In the genomic region with DNA sequence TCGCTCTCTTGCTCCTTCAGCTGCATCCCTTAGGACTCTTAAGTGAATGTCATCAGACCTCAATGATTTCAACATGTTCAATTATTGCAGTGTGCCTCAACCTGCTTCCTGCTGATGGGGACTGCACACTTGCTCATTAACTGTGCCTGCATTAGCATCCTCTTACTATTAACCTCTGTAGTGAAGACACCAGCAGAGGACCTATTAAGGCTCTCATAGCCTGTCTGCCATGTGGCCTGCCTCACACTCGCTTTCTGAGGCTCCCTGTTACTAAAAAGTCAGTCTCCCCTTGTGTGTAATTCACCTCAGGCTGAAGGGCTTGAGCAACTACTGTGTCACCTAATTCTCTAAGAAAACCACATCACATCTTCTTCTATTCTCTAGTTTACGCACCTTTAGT, we compare ENCODE assay signal across 29 mouse cellular contexts.
DNase-seq lines count a peak whose midpoint lies in the region; ATAC-seq and TF ChIP-seq lines count a peak whose summit lies in the region.
"Had no signal": no experiment of that assay in that cellular context is flagged by ENCODE, and none has a peak within 500 bp of the region (broad histone marks: within the 10 kb centered on the region; RNA-seq: fewer than 3 reads in every experiment).

No protein-coding gene starts in this region.

- H3K27me3 ChIP-seq in hindbrain, postnatal 0 days (ENCODE audit: insufficient read depth, low read length) = no peaks in the 10 kb centered on the region
- no peaks in the 10 kb centered on the region for H3K27me3 ChIP-seq in hindbrain, embryonic 11.5 days (ENCODE audit: control insufficient read depth, insufficient read depth, low read length)
- no peaks in the 10 kb centered on the region for H3K27me3 ChIP-seq in midbrain, embryonic 13.5 days
- H3K27me3 ChIP-seq in midbrain, embryonic 15.5 days (replicated peaks) = no peaks in the 10 kb centered on the region
- H3K27me3 ChIP-seq: embryonic facial prominence, embryonic 13.5 days; heart, embryonic 13.5 days; hindbrain, embryonic 15.5 days had no signal

- TF ChIP-seq POLR2A in brain, embryonic 14.5 days (IDR thresholded peaks at IDR 0.05; ENCODE audit: borderline replicate concordance, extremely low read depth, insufficient read depth, insufficient read length, poor library complexity, severe bottlenecking) = no peak

- H3K4me3 ChIP-seq in hindbrain, postnatal 0 days (ENCODE audit: low read length) = no peak overlapping the region
- H3K4me3 ChIP-seq in hindbrain, embryonic 11.5 days (ENCODE audit: low read depth, low read length) = no peak overlapping the region
- no peak overlapping the region for H3K4me3 ChIP-seq in midbrain, embryonic 13.5 days (replicated peaks)
- no peak overlapping the region for H3K4me3 ChIP-seq in midbrain, embryonic 15.5 days
- H3K4me3 ChIP-seq: embryonic facial prominence, embryonic 10.5 days; embryonic facial prominence, embryonic 13.5 days; erythroblast, embryonic 14.5 days; gastrocnemius, adult 2 months; heart, adult 2 months; heart, embryonic 10.5 days; heart, embryonic 13.5 days; hindbrain, embryonic 15.5 days had no signal

- H3K4me1 ChIP-seq in hindbrain, postnatal 0 days (ENCODE audit: insufficient read depth, low read length) = peaks cover 3% of the 10 kb centered on the region; the same call in 1 of the 2 replicates
- no peaks in the 10 kb centered on the region for H3K4me1 ChIP-seq in hindbrain, embryonic 11.5 days (replicated peaks; ENCODE audit: control insufficient read depth, insufficient read depth, low read length)
- H3K4me1 ChIP-seq in midbrain, embryonic 13.5 days (replicated peaks) = 0 out of 2 replicates have a peak, but pooled peaks cover 3% of the 10 kb centered on the region
- H3K4me1 ChIP-seq in midbrain, embryonic 15.5 days = 0 out of 2 replicates have a peak, but pooled peaks cover 4% of the 10 kb centered on the region
- H3K4me1 ChIP-seq: embryonic facial prominence, embryonic 10.5 days; embryonic facial prominence, embryonic 13.5 days; heart, embryonic 10.5 days; heart, embryonic 13.5 days; hindbrain, embryonic 15.5 days had no signal

- H3K27ac ChIP-seq in hindbrain, postnatal 0 days = no peak overlapping the region
- H3K27ac ChIP-seq in hindbrain, embryonic 11.5 days (ENCODE audit: low read depth, low read length) = no peak overlapping the region
- 0 out of 2 replicates have a peak overlapping the region, but pooled peaks have one; percentile 17 for H3K27ac ChIP-seq in midbrain, embryonic 13.5 days
- no peak overlapping the region for H3K27ac ChIP-seq in midbrain, embryonic 15.5 days
- H3K27ac ChIP-seq: embryonic facial prominence, embryonic 10.5 days; embryonic facial prominence, embryonic 13.5 days; gastrocnemius, adult 2 months; heart, adult 2 months; heart, embryonic 10.5 days; heart, embryonic 13.5 days; hindbrain, embryonic 15.5 days had no signal

- DNase-seq in heart, adult 11 months = peak; percentile 44
- DNase-seq in heart, adult 18-20 months = no peak
- DNase-seq in hindbrain, postnatal 0 days (ENCODE audit: low spot score) = no peak
- no peak for DNase-seq in hindbrain, embryonic 11.5 days (ENCODE audit: low spot score)
- peak; percentile 51 for DNase-seq in brain, embryonic 14.5 days (ENCODE audit: low read depth)
- DNase-seq in frontal cortex, postnatal 36 days (ENCODE audit: low spot score in 2 of 2) = no peak
- DNase-seq: adrenal gland, adult 2 months; adrenal gland, postnatal 14 days; cerebellum, adult 11-12 months; cerebellum, adult 8-10 months; cerebellum, postnatal 36 days; embryo, embryonic 11 days; gastrocnemius, adult 2 months; gastrocnemius, postnatal 14 days; heart, adult 2 months; heart, postnatal 14 days; heart, postnatal 4 days had no signal

- no peaks in the 10 kb centered on the region for H3K36me3 ChIP-seq in hindbrain, postnatal 0 days (ENCODE audit: insufficient read depth, low read length)
- no peaks in the 10 kb centered on the region for H3K36me3 ChIP-seq in hindbrain, embryonic 11.5 days (ENCODE audit: control insufficient read depth, insufficient read depth, low read length)
- H3K36me3 ChIP-seq in midbrain, embryonic 13.5 days = no peaks in the 10 kb centered on the region
- no peaks in the 10 kb centered on the region for H3K36me3 ChIP-seq in midbrain, embryonic 15.5 days (replicated peaks)
- H3K36me3 ChIP-seq: embryonic facial prominence, embryonic 10.5 days; embryonic facial prominence, embryonic 13.5 days; heart, embryonic 10.5 days; heart, embryonic 13.5 days; hindbrain, embryonic 15.5 days had no signal

- no peak for ATAC-seq in hindbrain, postnatal 0 days
- ATAC-seq in hindbrain, embryonic 11.5 days (ENCODE audit: low FRiP score) = no peak
- ATAC-seq in midbrain, embryonic 13.5 days = no peak
- ATAC-seq in midbrain, embryonic 15.5 days (replicated peaks) = no peak
- ATAC-seq: CD4-positive, CD25-positive, alpha-beta regulatory T cell, adult 4 months; forebrain, embryonic 14.5 days; inflammation-experienced regulatory T-cells, adult 6 months; intestine, embryonic 16.5 days had no signal

- 73% methylated on average over 3 of the region's 3 CpGs for WGBS in hindbrain, postnatal 0 days
- WGBS in hindbrain, embryonic 11.5 days = 85% methylated on average over 3 of the region's 3 CpGs
- WGBS in midbrain, embryonic 13.5 days = 76% methylated on average over 3 of the region's 3 CpGs
- 75% methylated on average over 3 of the region's 3 CpGs for WGBS in midbrain, embryonic 15.5 days

- 0 out of 2 replicates have a peak overlapping the region, but pooled peaks have one; percentile 5 for H3K9ac ChIP-seq in hindbrain, postnatal 0 days (replicated peaks; ENCODE audit: low read length)
- H3K9ac ChIP-seq in hindbrain, embryonic 11.5 days (ENCODE audit: low read depth, low read length) = no peak overlapping the region
- no peak overlapping the region for H3K9ac ChIP-seq in midbrain, embryonic 13.5 days (replicated peaks)
- H3K9ac ChIP-seq in midbrain, embryonic 15.5 days = no peak overlapping the region
- H3K9ac ChIP-seq: embryonic facial prominence, embryonic 13.5 days; heart, embryonic 13.5 days; hindbrain, embryonic 15.5 days had no signal

- H3K9me3 ChIP-seq in hindbrain, postnatal 0 days (ENCODE audit: low read length) = no peaks in the 10 kb centered on the region
- H3K9me3 ChIP-seq in hindbrain, embryonic 11.5 days (ENCODE audit: control insufficient read depth, low read length) = no peaks in the 10 kb centered on the region
- H3K9me3 ChIP-seq in midbrain, embryonic 13.5 days = no peaks in the 10 kb centered on the region
- H3K9me3 ChIP-seq in midbrain, embryonic 15.5 days = no peaks in the 10 kb centered on the region
- H3K9me3 ChIP-seq: embryonic facial prominence, embryonic 10.5 days; embryonic facial prominence, embryonic 13.5 days; heart, embryonic 10.5 days; heart, embryonic 13.5 days; hindbrain, embryonic 15.5 days had no signal

- no peak overlapping the region for H3K4me2 ChIP-seq in hindbrain, postnatal 0 days (ENCODE audit: low read depth, low read length)
- no peak overlapping the region for H3K4me2 ChIP-seq in hindbrain, embryonic 11.5 days (replicated peaks; ENCODE audit: low read depth, low read length)
- no peak overlapping the region for H3K4me2 ChIP-seq in midbrain, embryonic 13.5 days (replicated peaks)
- H3K4me2 ChIP-seq in midbrain, embryonic 15.5 days = no peak overlapping the region
- H3K4me2 ChIP-seq: embryonic facial prominence, embryonic 13.5 days; heart, embryonic 13.5 days; hindbrain, embryonic 15.5 days had no signal

- TF ChIP-seq CTCF in hindbrain, postnatal 0 days (IDR thresholded peaks at IDR 0.05; ENCODE audit: low read depth) = no peak
- no peak for TF ChIP-seq CTCF in brain, embryonic 14.5 days (IDR thresholded peaks at IDR 0.05; ENCODE audit: borderline replicate concordance, extremely low read depth, insufficient read depth, insufficient read length)

Comparison
In these comparisons a context has a peak if more than half of its experiments do, and no peak if none do; other contexts are left out.
1. DNase-seq: peak in heart, adult 11 months (single experiment) and brain, embryonic 14.5 days (single experiment); none in heart, adult 18-20 months (0 of 2), hindbrain, postnatal 0 days (single experiment), hindbrain, embryonic 11.5 days (single experiment) and frontal cortex, postnatal 36 days (0 of 2).